Mouse (Mus musculus): ENCODE results near the gene Astn2. TPM values are rescaled to one million over a fixed set of nuclear protein-coding genes. Genes with fewer than 3 reads are reported as not detected.

The Astn2 gene
- polyA plus RNA-seq, 1 experiment from 2014 or later = 0.15 TPM

DNA sequence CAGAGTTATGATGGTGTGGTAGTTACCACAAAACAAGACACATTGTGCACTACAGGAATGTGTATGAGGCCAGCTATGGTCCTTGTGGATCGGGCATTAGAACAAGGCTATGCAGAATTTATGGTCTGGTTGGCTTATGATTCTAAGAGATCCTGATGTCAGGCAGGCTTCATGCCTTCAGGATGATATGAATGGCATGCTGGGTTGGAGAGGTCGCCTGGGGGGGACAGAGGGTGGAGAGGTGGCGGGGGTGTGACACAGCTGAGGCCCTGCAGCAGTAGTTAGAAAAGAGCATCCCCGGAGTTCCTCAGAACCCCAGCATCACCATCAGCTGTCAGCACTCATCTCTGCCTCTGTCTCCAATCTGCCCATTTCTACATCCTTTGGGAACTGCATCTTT lies 128.3 kb downstream of the Astn2 start:
- no peak overlapping the region for H3K4me2 ChIP-seq (ENCODE audit: low read depth, low read length)
- no peak overlapping the region for H3K27ac ChIP-seq (ENCODE audit: low read length)
- no peak for ATAC-seq (ENCODE audit: insufficient read depth, low FRiP score)
- H3K27me3 ChIP-seq (ENCODE audit: control insufficient read depth, insufficient read depth, low read length) = no peaks in the 10 kb centered on the region
- no peaks in the 10 kb centered on the region for H3K36me3 ChIP-seq (ENCODE audit: control insufficient read depth, insufficient read depth, low read length)
- H3K4me1 ChIP-seq (ENCODE audit: control insufficient read depth, insufficient read depth, low read length) = no peaks in the 10 kb centered on the region
- 63% methylated on average over 4 of the region's 4 CpGs for WGBS
- H3K9me3 ChIP-seq (replicated peaks; ENCODE audit: control insufficient read depth, low read length) = no peaks in the 10 kb centered on the region
- no peak overlapping the region for H3K4me3 ChIP-seq (replicated peaks; ENCODE audit: low read length)
- no peak overlapping the region for H3K9ac ChIP-seq (ENCODE audit: low read length)

DNA sequence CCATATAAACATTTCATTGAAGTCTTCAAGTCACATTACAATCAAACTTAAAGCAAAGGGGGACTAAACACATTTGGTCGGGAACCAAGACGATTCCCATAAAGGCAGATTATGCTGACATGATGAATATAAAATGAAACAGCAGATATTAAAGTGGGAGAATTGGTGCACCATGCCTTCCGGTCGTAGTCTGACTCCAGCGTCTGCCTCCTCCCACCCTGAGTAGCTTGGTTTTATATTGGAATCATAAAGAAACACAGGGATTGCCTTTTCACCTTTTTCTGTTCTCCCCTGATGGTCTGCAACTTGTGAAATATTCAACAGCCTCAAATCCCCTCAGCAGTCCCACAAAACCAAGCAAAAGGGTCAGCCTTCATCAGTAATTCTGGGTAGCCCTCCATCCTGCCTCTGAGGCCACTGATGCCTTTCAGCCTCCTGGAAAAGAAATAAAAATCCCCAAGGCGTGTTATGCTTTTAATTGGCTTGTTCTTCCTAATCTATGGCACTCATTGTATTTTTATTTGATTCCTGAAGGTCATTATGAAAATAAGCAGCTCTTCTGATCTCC lies 132.8 kb downstream of the Astn2 start:
- H3K9me3 ChIP-seq (replicated peaks; ENCODE audit: control insufficient read depth, low read length) = no peaks in the 10 kb centered on the region
- no peaks in the 10 kb centered on the region for H3K36me3 ChIP-seq (ENCODE audit: control insufficient read depth, insufficient read depth, low read length)
- H3K4me3 ChIP-seq (replicated peaks; ENCODE audit: low read length) = no peak overlapping the region
- WGBS = 71% methylated on average over 6 of the region's 6 CpGs
- H3K4me2 ChIP-seq (ENCODE audit: low read depth, low read length) = no peak overlapping the region
- no peaks in the 10 kb centered on the region for H3K27me3 ChIP-seq (ENCODE audit: control insufficient read depth, insufficient read depth, low read length)
- H3K9ac ChIP-seq (ENCODE audit: low read length) = no peak overlapping the region
- no peak for ATAC-seq (ENCODE audit: insufficient read depth, low FRiP score)
- no peaks in the 10 kb centered on the region for H3K4me1 ChIP-seq (ENCODE audit: control insufficient read depth, insufficient read depth, low read length)
- H3K27ac ChIP-seq (ENCODE audit: low read length) = no peak overlapping the region

DNA sequence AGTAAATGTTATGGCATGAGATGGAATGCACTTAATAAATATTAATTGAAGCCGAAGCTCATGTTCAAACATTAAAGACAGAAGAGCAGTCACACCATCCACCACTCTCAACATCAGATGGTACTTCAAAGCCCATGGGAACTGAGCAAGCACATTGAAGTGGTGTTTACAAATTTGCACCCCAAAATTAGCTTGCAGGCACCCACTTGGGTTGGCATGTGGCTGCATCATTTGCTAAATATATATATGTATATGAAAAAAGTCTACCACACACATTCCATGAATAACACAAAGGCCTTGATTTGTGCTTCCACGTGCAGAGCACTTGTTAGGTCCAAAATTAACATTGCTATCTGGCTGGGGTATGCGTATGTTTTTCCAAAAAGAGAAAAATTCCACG lies 140.4 kb downstream of the Astn2 start:
- Histone ChIP-seq H3K27ac (ENCODE audit: low read length) (no peak overlapping the region), H3K9me3 (replicated peaks; ENCODE audit: control insufficient read depth, low read length) (no peaks in the 10 kb centered on the region), H3K4me1 (ENCODE audit: control insufficient read depth, insufficient read depth, low read length) (no peaks in the 10 kb centered on the region), H3K36me3 (ENCODE audit: control insufficient read depth, insufficient read depth, low read length) (no peaks in the 10 kb centered on the region), H3K27me3 (ENCODE audit: control insufficient read depth, insufficient read depth, low read length) (no peaks in the 10 kb centered on the region), H3K9ac (ENCODE audit: low read length) (no peak overlapping the region), H3K4me2 (ENCODE audit: low read depth, low read length) (no peak overlapping the region), H3K4me3 (replicated peaks; ENCODE audit: low read length) (no peak overlapping the region)
- 77% methylated on average over 4 of the region's 4 CpGs for WGBS
- ATAC-seq (ENCODE audit: insufficient read depth, low FRiP score) = no peak

DNA sequence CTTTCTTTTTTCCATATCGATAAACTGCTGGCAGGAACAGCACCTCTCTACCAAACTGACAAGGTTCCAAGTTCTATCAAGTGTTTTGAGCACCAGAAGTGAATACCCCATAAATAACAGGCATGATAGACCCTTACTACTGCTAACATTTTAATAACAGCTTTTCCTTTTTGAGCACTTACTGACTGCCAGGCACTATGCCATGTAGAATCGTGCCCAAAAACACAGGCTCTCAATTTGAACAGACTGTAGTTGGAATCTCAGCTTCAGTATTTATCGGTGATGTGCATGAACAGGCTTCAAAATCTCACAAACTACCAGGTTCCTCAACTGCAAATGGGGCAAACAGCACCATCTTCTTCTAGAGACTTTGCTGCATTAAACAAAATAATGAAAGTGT lies 143.1 kb downstream of the Astn2 start:
- no peak overlapping the region for H3K4me3 ChIP-seq (replicated peaks; ENCODE audit: low read length)
- H3K4me1 ChIP-seq (ENCODE audit: control insufficient read depth, insufficient read depth, low read length) = no peaks in the 10 kb centered on the region
- 87% methylated on average over 3 of the region's 3 CpGs for WGBS

DNA sequence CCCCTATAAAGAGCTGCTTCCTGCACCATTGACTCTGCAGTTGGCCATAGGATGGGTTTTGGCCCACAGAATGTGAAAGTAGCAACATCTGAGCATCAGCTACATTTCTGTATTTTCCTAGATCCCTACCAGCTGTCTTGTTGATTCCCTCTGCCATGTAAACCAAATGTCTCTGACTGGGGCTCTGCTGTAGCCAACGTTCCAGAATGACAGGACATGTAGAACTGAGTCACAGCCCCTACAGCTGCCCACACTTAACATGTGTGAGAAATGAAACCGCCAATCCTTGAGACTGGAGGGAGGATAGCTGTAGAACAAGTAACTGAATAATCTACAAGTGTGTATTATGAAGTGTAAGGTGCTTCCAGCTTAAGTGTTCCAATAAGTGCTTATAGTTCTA lies 145.5 kb downstream of the Astn2 start:
- 67% methylated on average over 2 of the region's 2 CpGs for WGBS
- H3K27me3 ChIP-seq (ENCODE audit: control insufficient read depth, insufficient read depth, low read length) = no peaks in the 10 kb centered on the region
- no peaks in the 10 kb centered on the region for H3K4me1 ChIP-seq (ENCODE audit: control insufficient read depth, insufficient read depth, low read length)
- no peak overlapping the region for H3K4me3 ChIP-seq (replicated peaks; ENCODE audit: low read length)
- H3K9me3 ChIP-seq (replicated peaks; ENCODE audit: control insufficient read depth, low read length) = no peaks in the 10 kb centered on the region
- no peak for ATAC-seq (ENCODE audit: insufficient read depth, low FRiP score)
- no peak overlapping the region for H3K4me2 ChIP-seq (ENCODE audit: low read depth, low read length)
- H3K9ac ChIP-seq (ENCODE audit: low read length) = no peak overlapping the region
- no peak overlapping the region for H3K27ac ChIP-seq (ENCODE audit: low read length)
- no peaks in the 10 kb centered on the region for H3K36me3 ChIP-seq (ENCODE audit: control insufficient read depth, insufficient read depth, low read length)

More for the DNA sequence above, 143.1 kb downstream of the Astn2 start:
- Histone ChIP-seq H3K9me3 (replicated peaks; ENCODE audit: control insufficient read depth, low read length) (no peaks in the 10 kb centered on the region), H3K4me2 (ENCODE audit: low read depth, low read length) (no peak overlapping the region), H3K27me3 (ENCODE audit: control insufficient read depth, insufficient read depth, low read length) (no peaks in the 10 kb centered on the region), H3K27ac (ENCODE audit: low read length) (no peak overlapping the region), H3K36me3 (ENCODE audit: control insufficient read depth, insufficient read depth, low read length) (no peaks in the 10 kb centered on the region), H3K9ac (ENCODE audit: low read length) (no peak overlapping the region)
- no peak for ATAC-seq (ENCODE audit: insufficient read depth, low FRiP score)

DNA sequence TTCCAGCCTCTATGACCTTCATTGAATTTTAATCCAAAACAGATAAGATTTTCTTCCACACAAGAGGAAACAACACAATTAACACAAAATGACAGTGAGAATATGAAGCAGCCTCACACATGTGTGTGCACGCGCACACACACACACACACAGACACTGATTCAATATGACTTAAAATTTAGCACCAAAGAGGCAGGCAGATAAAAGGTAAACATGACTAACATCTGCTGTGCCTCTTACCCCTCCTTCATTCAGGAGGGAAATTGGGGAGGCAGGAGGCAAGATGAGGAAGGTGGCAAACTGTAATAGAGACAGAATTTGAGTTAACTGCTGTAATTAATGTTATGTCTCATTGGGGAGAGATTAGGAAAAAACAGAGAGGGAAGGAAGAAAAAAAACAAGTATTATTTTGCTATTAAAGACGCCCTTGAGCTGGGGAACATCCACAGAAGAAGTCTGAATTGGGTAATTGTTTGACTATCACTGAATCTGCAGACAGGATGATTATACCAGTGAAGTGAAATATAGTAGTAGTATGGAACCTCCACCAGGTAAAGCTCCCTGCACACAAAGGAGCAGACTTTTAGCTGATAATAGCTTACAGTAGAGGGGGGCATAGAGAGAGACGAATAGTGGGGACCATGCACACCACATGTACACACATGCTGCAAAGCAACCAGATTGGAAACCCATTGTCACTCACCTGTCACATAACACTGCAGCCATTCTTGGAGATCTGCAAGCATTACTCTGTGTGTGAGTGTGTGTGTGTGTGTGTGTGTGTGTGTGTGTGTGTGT lies 149.5 kb downstream of the Astn2 start:
- no peak for ATAC-seq (ENCODE audit: insufficient read depth, low FRiP score)
- 83% methylated on average over 4 of the region's 4 CpGs for WGBS
- H3K9ac ChIP-seq (ENCODE audit: low read length) = no peak overlapping the region
- no peaks in the 10 kb centered on the region for H3K9me3 ChIP-seq (replicated peaks; ENCODE audit: control insufficient read depth, low read length)
- no peak overlapping the region for H3K4me3 ChIP-seq (replicated peaks; ENCODE audit: low read length)
- H3K4me1 ChIP-seq (ENCODE audit: control insufficient read depth, insufficient read depth, low read length) = no peaks in the 10 kb centered on the region
- no peak overlapping the region for H3K27ac ChIP-seq (ENCODE audit: low read length)
- H3K36me3 ChIP-seq (ENCODE audit: control insufficient read depth, insufficient read depth, low read length) = no peaks in the 10 kb centered on the region
- H3K27me3 ChIP-seq (ENCODE audit: control insufficient read depth, insufficient read depth, low read length) = no peaks in the 10 kb centered on the region
- no peak overlapping the region for H3K4me2 ChIP-seq (ENCODE audit: low read depth, low read length)

DNA sequence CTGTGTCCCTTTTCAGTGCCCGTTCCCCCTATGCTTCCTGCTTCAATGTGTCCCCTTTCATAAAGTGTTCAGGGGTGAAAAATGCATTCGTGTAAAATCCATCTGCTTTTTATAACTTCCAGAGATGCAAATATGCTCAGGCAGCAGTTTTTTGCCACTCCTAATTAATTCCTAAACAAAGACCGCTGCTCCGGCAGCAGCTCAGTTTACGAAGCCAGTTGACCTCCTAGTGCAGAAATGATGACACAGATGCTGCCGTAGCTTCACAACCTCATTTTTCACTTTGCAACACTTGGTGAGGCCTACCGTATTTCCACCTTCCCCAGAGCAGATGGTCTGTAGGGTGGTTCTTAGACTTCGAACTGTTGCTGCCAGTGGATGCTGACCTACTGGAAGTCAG lies 155.9 kb downstream of the Astn2 start:
- Histone ChIP-seq H3K4me3 (replicated peaks; ENCODE audit: low read length) (no peak overlapping the region), H3K4me1 (ENCODE audit: control insufficient read depth, insufficient read depth, low read length) (no peaks in the 10 kb centered on the region), H3K27ac (ENCODE audit: low read length) (no peak overlapping the region), H3K27me3 (ENCODE audit: control insufficient read depth, insufficient read depth, low read length) (no peaks in the 10 kb centered on the region), H3K9me3 (replicated peaks; ENCODE audit: control insufficient read depth, low read length) (no peaks in the 10 kb centered on the region), H3K4me2 (ENCODE audit: low read depth, low read length) (no peak overlapping the region), H3K36me3 (ENCODE audit: control insufficient read depth, insufficient read depth, low read length) (no peaks in the 10 kb centered on the region), H3K9ac (ENCODE audit: low read length) (no peak overlapping the region)
- ATAC-seq (ENCODE audit: insufficient read depth, low FRiP score) = no peak
- 47% methylated on average over 8 of the region's 8 CpGs for WGBS

DNA sequence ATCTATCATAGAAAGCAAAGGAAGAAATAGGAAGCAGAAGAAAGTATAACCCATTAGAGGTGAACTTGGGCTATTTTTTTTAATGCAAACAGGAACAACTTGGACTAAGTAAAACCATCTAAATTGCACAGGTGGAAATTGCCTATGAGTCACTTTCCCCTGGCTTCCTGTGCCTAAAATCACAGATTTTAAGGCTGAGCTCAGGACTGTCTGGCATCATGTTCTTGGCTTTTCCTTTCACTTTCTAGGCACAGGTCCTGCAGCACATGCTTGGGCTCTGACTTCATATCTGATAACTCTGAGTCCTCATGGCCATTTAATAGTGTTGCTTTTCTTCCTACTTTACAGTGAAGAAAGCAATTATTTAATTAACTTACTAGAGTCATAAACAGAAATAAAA lies 161.7 kb downstream of the Astn2 start:
- no peak overlapping the region for H3K27ac ChIP-seq (ENCODE audit: low read length)
- no peak overlapping the region for H3K9ac ChIP-seq (ENCODE audit: low read length)
- no peaks in the 10 kb centered on the region for H3K4me1 ChIP-seq (ENCODE audit: control insufficient read depth, insufficient read depth, low read length)
- H3K4me2 ChIP-seq (ENCODE audit: low read depth, low read length) = no peak overlapping the region
- H3K36me3 ChIP-seq (ENCODE audit: control insufficient read depth, insufficient read depth, low read length) = no peaks in the 10 kb centered on the region
- no peak for ATAC-seq (ENCODE audit: insufficient read depth, low FRiP score)
- no peak overlapping the region for H3K4me3 ChIP-seq (replicated peaks; ENCODE audit: low read length)
- no peaks in the 10 kb centered on the region for H3K9me3 ChIP-seq (replicated peaks; ENCODE audit: control insufficient read depth, low read length)
- H3K27me3 ChIP-seq (ENCODE audit: control insufficient read depth, insufficient read depth, low read length) = no peaks in the 10 kb centered on the region

DNA sequence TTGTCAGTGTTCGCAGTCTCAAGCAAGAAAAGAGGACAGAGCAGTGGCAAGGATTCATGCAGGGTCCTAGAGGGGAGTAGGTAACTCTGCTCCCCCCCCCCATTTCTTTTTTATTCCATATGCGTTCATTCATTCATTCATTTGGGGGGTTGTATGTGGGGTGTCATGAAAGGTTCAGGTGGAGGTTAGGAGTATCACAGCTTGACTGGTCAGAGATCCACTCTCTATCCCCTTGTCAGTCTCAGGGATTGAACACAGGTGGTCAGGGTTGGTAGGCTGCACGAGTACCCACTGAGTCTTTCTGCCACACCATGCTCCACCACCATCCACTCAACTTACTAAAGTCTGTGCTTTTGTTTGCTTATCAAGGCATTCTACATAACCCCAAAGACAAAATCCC lies 171.6 kb downstream of the Astn2 start:
- no peak for ATAC-seq (ENCODE audit: insufficient read depth, low FRiP score)
- Histone ChIP-seq H3K9ac (ENCODE audit: low read length) (no peak overlapping the region), H3K36me3 (ENCODE audit: control insufficient read depth, insufficient read depth, low read length) (no peaks in the 10 kb centered on the region), H3K9me3 (replicated peaks; ENCODE audit: control insufficient read depth, low read length) (no peaks in the 10 kb centered on the region), H3K4me1 (ENCODE audit: control insufficient read depth, insufficient read depth, low read length) (no peaks in the 10 kb centered on the region), H3K4me3 (replicated peaks; ENCODE audit: low read length) (no peak overlapping the region), H3K27ac (ENCODE audit: low read length) (no peak overlapping the region), H3K27me3 (ENCODE audit: control insufficient read depth, insufficient read depth, low read length) (no peaks in the 10 kb centered on the region), H3K4me2 (ENCODE audit: low read depth, low read length) (no peak overlapping the region)
- WGBS = 81% methylated on average over 3 of the region's 3 CpGs
